Mouse (Mus musculus) embryonic facial prominence, embryonic 15.5 days (tissue): Measurements from ENCODE around the gene Tmprss6. TPM values are rescaled to one million over a fixed set of nuclear protein-coding genes. Genes with fewer than 3 reads are reported as not detected.
A peak's percentile ranks its signal among the peaks of the same experiment; 100 is the strongest.

Experiments used
- ATAC-seq: fragments of 200-750 bp; cut with Nextera tagmentation; 2 replicates; pipeline ENCODE4 v1.8.0; 2017; ENCODE audit warnings: low read depth, moderate TSS enrichment; ENCODE audit not compliant: insufficient number of reproducible peaks, low FRiP score, low TSS enrichment
- H3K27ac ChIP-seq: fragments of 300-500 bp; sonication (generic); replicated peaks from 2 replicates; pipeline ENCODE4 v1.5.1; 2015; ENCODE audit warnings: mild to moderate bottlenecking, inconsistent platforms
- H3K27me3 ChIP-seq: fragments of 300-500 bp; sonication (generic); 2 replicates; pipeline ENCODE4 v1.6.1; 2015; ENCODE audit warnings: inconsistent platforms
- H3K36me3 ChIP-seq: fragments of 300-500 bp; sonication (generic); 2 replicates; pipeline ENCODE4 v1.6.1; 2015; ENCODE audit warnings: mild to moderate bottlenecking, inconsistent platforms
- H3K4me1 ChIP-seq: fragments of 300-500 bp; sonication (generic); 2 replicates; pipeline ENCODE4 v1.6.1; 2015; ENCODE audit warnings: inconsistent platforms
- H3K4me2 ChIP-seq: fragments of 300-500 bp; sonication (generic); replicated peaks from 2 replicates; pipeline ENCODE4 v1.6.1; 2015; ENCODE audit warnings: mild to moderate bottlenecking, inconsistent platforms
- H3K4me3 ChIP-seq: fragments of 300-500 bp; sonication (generic); replicated peaks from 2 replicates; pipeline ENCODE4 v1.5.1; 2015; ENCODE audit warnings: mild to moderate bottlenecking, inconsistent platforms
- H3K9ac ChIP-seq: fragments of 300-500 bp; sonication (generic); 2 replicates; pipeline ENCODE4 v1.6.1; 2015; ENCODE audit warnings: inconsistent platforms
- H3K9me3 ChIP-seq: fragments of 300-500 bp; sonication (generic); replicated peaks from 2 replicates; pipeline ENCODE4 v1.6.1; 2016; ENCODE audit warnings: inconsistent platforms
- WGBS: fragments of 180-500 bp; shearing (Covaris S2); methylation state at CpG from one replicate; pipeline ENCODE4 v1.1.7; 2015; 5-methylcytosine and 5-hydroxymethylcytosine counted together
- polyA plus RNA-seq: library from polyadenylated mRNA; unstranded; fragments of >200 nt; fragmentation: Nextera tagmentation; extraction: Ambion mirVana; gene quantifications from 2 replicates; pipeline ENCODE4 v1.2.1, GENCODE M21; 2015

Gene Tmprss6
- polyA plus RNA-seq, 1 experiment from 2014 or later, result 3.4 TPM

DNA sequence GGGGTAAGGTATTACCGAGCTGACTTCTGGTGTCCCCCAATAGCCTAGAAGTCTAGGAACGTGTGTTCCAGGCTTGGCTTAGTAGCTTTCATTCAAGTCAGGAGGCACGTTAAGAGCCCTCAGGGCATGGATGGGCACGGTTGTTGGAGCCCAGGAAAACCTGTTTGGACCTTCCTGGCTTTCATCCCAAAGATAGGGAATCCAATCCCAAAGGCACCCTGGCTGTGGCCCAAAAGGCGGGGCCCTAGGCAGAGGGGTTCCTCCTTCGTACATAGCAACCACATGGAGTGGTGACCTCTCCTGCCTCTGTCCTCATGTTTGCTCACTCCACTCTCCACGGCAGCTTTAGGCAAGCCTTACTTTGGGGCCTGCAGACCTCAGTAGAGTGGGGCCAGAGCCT, 66.0 kb downstream of the Tmprss6 start:
- ATAC-seq, result no peak
- Histone ChIP-seq H3K4me3 (no peak overlapping the region), H3K4me2 (no peak overlapping the region), H3K9ac (no peak overlapping the region), H3K36me3 (no peaks in the 10 kb centered on the region), H3K4me1 (peaks cover 43% of the 10 kb centered on the region), H3K9me3 (no peaks in the 10 kb centered on the region), H3K27me3 (no peaks in the 10 kb centered on the region), H3K27ac (peak overlapping the region; percentile 55)
- 50% methylated on average over 7 of the region's 7 CpGs for WGBS

DNA sequence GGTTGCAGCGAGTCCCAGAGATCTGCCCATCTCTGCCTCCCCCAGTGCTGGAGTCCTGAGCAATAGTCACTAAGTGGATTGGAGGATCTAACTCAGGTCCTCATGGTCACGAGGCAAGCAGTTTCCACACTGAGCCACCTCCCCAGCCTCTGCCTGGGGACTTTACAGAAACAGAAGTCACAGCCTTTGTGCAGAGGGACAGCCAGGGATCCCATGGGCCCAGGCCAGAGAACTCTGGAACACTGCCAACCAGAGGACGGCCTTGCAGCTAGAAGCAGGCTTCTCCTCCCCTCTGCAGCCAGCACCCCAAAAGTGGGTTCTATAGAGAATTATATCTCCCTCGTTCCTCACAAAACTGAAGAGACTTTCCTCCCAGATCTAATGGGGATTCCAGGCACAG, 66.5 kb downstream of the Tmprss6 start:
- no peak overlapping the region for H3K4me2 ChIP-seq
- H3K9ac ChIP-seq, result no peak overlapping the region
- H3K4me3 ChIP-seq, result no peak overlapping the region
- 51% methylated on average over 4 of the region's 4 CpGs for WGBS
- peaks cover 38% of the 10 kb centered on the region for H3K4me1 ChIP-seq
- ATAC-seq, result no peak
- H3K27me3 ChIP-seq, result no peaks in the 10 kb centered on the region
- H3K36me3 ChIP-seq, result no peaks in the 10 kb centered on the region
- peak overlapping the region; percentile 48 for H3K27ac ChIP-seq
- H3K9me3 ChIP-seq, result no peaks in the 10 kb centered on the region

DNA sequence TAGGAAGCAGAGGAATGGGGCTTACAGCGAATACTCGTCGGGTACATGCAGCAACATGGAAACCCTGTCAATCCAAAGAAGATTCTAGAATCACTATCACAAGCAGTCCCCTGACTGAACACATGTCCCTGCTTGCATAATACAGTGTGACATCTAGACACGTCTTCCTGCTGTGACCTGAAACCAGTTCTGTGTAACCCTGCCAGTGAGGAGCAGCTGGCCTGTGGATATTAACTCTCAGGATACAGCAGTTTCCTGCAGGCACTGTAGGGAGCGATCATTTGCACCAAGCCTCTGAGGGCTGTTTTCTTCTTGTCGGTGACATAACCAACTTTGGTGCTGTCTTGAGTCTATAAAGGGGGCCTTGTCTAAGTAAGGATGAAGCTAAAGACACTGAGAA, 67.1 kb downstream of the Tmprss6 start:
- H3K9ac ChIP-seq, result no peak overlapping the region
- no peaks in the 10 kb centered on the region for H3K27me3 ChIP-seq
- peaks cover 37% of the 10 kb centered on the region for H3K4me1 ChIP-seq
- no peak overlapping the region for H3K4me3 ChIP-seq
- ATAC-seq, result no peak
- H3K36me3 ChIP-seq, result no peaks in the 10 kb centered on the region
- H3K4me2 ChIP-seq, result no peak overlapping the region
- 0 out of 2 replicates have a peak overlapping the region, but pooled peaks have one; percentile 48 for H3K27ac ChIP-seq
- WGBS, result 62% methylated on average over 6 of the region's 6 CpGs
- no peaks in the 10 kb centered on the region for H3K9me3 ChIP-seq

DNA sequence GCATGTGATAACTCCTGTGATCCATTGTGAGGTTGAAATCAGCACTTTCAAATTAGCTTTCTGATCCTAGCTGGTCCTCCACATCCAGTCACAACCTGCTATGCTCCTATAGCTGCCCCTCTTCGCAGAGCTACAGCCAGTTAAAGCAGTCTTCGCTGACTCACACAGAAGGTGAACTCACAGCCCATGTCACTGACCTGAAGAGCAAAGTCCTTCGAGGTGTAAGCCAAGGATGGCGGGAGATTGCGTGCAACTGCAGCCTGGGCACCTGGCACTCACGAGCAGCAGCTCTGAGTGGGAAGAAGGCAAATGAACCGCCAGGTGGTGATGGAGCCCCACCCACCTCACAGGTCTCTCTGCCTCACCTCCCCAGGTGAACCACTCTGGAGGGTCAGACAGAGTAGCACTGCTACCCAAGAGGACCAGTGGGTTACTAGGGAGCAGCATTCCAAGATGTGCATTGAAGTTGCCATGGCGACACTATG, 72.9 kb downstream of the Tmprss6 start, which contains the start of gene Tex33:
Tex33 (minus strand) TSS at position 435 of the 485 bp plus-strand sequence.
- Histone ChIP-seq H3K9me3 (no peaks in the 10 kb centered on the region), H3K27me3 (no peaks in the 10 kb centered on the region), H3K9ac (no peak within 1 kb of the TSS), H3K4me3 (no peak within 1 kb of the TSS), H3K4me1 (no peaks in the 10 kb centered on the region), H3K27ac (no peak within 1 kb of the TSS), H3K36me3 (no peaks in the 10 kb centered on the region), H3K4me2 (no peak within 1 kb of the TSS)
- WGBS, result 76% methylated on average over 8 of the region's 8 CpGs
- ATAC-seq, result no peak

DNA sequence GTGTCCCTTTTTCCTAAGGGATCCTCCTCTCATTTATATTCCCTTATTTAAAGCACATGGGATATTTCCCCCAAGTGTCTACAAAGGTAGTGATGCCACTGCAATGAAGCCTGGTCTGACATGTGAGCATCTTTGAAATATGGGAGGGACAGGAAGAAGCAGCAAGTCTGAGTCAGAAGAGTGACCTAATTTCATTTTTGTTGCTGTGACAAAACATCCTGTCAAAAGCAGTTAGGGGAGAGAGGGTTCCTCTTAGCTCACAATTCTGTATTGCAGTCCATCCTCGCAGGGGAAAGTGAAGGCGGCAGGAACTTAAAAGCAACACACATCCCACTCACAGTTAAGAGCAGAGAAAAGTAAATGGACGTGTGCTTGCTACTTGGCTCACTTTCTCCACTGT, 77.6 kb downstream of the Tmprss6 start:
- H3K9ac ChIP-seq, result no peak overlapping the region
- no peak overlapping the region for H3K27ac ChIP-seq
- no peak overlapping the region for H3K4me3 ChIP-seq
- ATAC-seq, result no peak
- H3K27me3 ChIP-seq, result no peaks in the 10 kb centered on the region
- WGBS, result 79% methylated on average over 3 of the region's 3 CpGs
- H3K4me1 ChIP-seq, result no peaks in the 10 kb centered on the region
- H3K4me2 ChIP-seq, result no peak overlapping the region
- no peaks in the 10 kb centered on the region for H3K9me3 ChIP-seq
- no peaks in the 10 kb centered on the region for H3K36me3 ChIP-seq

Other genes starting within 250 kb of the Tmprss6 start
- gene Ncf4, start 223.8 kb downstream of the Tmprss6 start, polyA plus RNA-seq, result 4.7 and 6.2 TPM in 2 replicates
- gene Csf2rb2, start 162.9 kb downstream of the Tmprss6 start, polyA plus RNA-seq, result 1.2 and 1.5 TPM in 2 replicates
- gene Csf2rb, start 142.9 kb downstream of the Tmprss6 start, polyA plus RNA-seq, result 6.4 and 6.9 TPM in 2 replicates
- 0.83 TPM in 1 of 2 replicates, not detected in the other for gene Tex33, start 72.7 kb downstream of the Tmprss6 start, polyA plus RNA-seq
- gene Tst, start 62.7 kb downstream of the Tmprss6 start, polyA plus RNA-seq, result 49.1 and 68.9 TPM in 2 replicates
- 2.8 and 4.1 TPM in 2 replicates for gene Mpst, start 62.2 kb downstream of the Tmprss6 start, polyA plus RNA-seq
- gene Kctd17, start 40.1 kb downstream of the Tmprss6 start, polyA plus RNA-seq, result 59.0 and 62.5 TPM in 2 replicates
- gene Il2rb, start 26.6 kb upstream of the Tmprss6 start, polyA plus RNA-seq, result 0.24 and 0.41 TPM in 2 replicates
- 64.2 and 65.9 TPM in 2 replicates for gene C1qtnf6, start 62.8 kb upstream of the Tmprss6 start, polyA plus RNA-seq
- not detected in 2 replicates for gene Sstr3, start 76.1 kb upstream of the Tmprss6 start, polyA plus RNA-seq
- gene Rac2, start 104.1 kb upstream of the Tmprss6 start, polyA plus RNA-seq, result 34.6 and 37.1 TPM in 2 replicates
- 13.8 and 14.3 TPM in 2 replicates for gene Cyth4, start 128.4 kb upstream of the Tmprss6 start, polyA plus RNA-seq